Mouse (Mus musculus) megakaryocyte, adult 5-6 weeks (primary cell): ENCODE measurements at regions not wholly inside any gene's neighbourhood (a gene's known extent, or its start where the extent isn't known, plus 50 kb on each side); places are given as distances from the start of the nearest gene placed in this dataset.

Source experiments
- ATAC-seq: 2 replicates; pipeline ENCODE4 v1.8.0; 2016; ENCODE audit warnings: mild to moderate bottlenecking, inconsistent platforms; ENCODE audit not compliant: poor library complexity, severe bottlenecking

GRCm38 (mm10) chr4:67626641-67627040 is 799.3 kb downstream of the Tlr4 start:
- ATAC-seq = no peak

GRCm38 (mm10) chr4:67646090-67646489 is 818.7 kb downstream of the Tlr4 start:
- ATAC-seq = no peak

- no peak for ATAC-seq
These were observed 834.7 kb downstream of the Tlr4 start for GRCm38 (mm10) chr4:67662122-67662521.

- no peak for ATAC-seq
These were observed 846.6 kb downstream of the Tlr4 start for GRCm38 (mm10) chr4:67673961-67674360.

- ATAC-seq = no peak
These were observed 850.2 kb downstream of the Tlr4 start for GRCm38 (mm10) chr4:67677589-67677988.

GRCm38 (mm10) chr4:67698438-67698837 is 871.1 kb downstream of the Tlr4 start:
- ATAC-seq = no peak
